Mouse (Mus musculus) layer of hippocampus, adult 9-11 months (tissue): ENCODE measurements around the gene Hmgcs2.

ENCODE experiments used
- DNase-seq: peaks from one replicate; pipeline ENCODE4 v3.0.0; 2022

Gene Hmgcs2

DNA sequence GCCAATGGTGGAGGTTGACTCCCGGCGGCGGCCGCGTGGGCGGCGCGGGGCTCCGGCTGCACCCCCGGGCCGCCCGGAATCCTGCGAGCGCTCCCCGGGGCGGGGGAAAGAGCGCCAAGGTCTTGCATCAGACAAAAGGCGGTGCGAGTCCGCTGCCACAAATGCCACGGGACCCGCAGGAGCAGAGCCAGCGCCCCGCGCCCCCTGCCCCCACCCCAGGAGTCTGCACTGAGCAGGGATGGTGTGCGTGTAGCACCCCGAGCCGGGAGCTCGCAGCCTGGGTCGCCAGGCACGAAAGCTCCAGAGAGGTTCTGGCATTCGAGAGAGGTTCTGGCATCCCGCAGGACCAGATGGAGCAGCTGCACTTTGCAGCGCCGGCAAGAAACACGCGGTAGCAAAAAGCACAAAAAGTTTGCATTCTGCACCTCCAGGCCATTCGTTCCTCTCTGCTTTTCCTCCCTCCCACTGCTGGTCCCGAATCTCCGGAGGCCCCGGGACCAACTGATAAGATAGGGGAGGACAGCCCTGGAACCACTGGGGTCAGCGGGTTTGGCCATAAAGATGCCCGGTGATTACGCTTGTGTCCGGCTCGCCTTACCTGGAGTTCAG is 59.0 kb downstream of the Hmgcs2 start:
- peak; percentile 51 for DNase-seq

DNA sequence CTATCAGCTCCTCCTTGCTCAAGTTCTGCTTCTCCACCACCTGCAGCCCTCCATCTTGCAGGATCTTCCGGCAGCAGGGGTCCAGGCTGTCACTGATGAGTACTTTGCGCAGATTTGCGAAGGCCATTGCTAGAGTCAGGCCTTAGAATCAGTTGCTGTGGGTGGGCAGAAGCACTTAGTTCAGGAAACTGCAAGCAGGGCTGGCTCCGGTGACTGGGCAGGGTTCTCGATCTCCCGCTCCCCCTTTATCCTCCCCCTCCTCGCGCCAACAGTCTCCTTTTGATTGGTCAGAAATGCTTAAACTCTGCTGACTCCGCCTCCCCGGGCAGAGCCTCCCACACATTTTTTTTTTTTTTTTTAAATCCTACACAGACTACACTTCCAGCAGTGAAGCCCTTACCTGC is 59.5 kb downstream of the Hmgcs2 start, which contains the start of gene Phgdh:
Phgdh (minus strand) TSS at position 285 of the 404 bp plus-strand sequence.
- DNase-seq = peak; percentile 69

- DNase-seq = no peak
Observed at GRCm38 (mm10) chr3:98340818-98341594, 60.8 kb downstream of the Hmgcs2 start.

GRCm38 (mm10) chr3:98343235-98343634 is 63.0 kb downstream of the Hmgcs2 start:
- DNase-seq = no peak

GRCm38 (mm10) chr3:98348106-98348505 is 67.9 kb downstream of the Hmgcs2 start:
- no peak for DNase-seq

DNA sequence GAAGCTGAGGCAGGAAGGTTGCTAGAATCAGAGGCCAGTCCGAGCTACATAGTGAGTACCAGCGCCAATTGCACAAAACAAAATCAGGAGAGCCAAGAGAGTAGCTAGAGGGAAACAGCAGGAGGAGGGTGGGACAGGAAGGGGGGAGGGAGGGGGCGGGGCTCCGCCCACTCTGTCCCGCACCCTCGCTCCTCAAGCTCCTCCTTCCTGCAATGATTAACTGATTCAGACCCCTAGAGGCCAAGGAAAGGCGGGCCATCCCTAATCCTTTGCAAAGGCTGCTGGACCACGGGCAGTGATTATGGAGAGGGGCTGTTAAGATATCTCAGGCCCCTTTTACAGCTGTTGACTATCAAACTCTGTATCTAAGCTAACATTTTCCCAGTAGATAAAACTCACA is 68.5 kb downstream of the Hmgcs2 start:
- DNase-seq = no peak

DNA sequence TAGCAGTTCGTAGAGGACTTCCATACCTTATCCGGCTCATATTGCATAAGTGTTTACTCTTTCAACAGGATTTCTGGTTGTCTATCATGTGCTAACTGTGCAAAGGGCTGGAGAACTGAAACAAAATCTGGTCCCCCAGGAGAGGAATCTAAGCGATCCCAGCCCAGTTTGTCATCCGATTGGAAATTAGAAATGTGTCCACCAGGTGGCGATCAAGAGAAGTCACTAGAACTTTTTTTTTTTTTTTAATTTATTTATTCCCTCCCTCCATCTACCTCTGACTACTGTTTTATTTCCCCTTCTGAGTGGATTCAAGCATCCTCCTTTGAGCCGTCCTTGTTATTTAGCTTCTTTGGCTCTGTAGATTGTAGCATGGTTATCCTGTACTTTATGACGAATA is 73.7 kb downstream of the Hmgcs2 start:
- DNase-seq = peak; percentile 67

GRCm38 (mm10) chr3:98355344-98356025 is 75.2 kb downstream of the Hmgcs2 start:
- no peak for DNase-seq

GRCm38 (mm10) chr3:98356026-98356365 is 75.8 kb downstream of the Hmgcs2 start:
- DNase-seq = no peak

DNA sequence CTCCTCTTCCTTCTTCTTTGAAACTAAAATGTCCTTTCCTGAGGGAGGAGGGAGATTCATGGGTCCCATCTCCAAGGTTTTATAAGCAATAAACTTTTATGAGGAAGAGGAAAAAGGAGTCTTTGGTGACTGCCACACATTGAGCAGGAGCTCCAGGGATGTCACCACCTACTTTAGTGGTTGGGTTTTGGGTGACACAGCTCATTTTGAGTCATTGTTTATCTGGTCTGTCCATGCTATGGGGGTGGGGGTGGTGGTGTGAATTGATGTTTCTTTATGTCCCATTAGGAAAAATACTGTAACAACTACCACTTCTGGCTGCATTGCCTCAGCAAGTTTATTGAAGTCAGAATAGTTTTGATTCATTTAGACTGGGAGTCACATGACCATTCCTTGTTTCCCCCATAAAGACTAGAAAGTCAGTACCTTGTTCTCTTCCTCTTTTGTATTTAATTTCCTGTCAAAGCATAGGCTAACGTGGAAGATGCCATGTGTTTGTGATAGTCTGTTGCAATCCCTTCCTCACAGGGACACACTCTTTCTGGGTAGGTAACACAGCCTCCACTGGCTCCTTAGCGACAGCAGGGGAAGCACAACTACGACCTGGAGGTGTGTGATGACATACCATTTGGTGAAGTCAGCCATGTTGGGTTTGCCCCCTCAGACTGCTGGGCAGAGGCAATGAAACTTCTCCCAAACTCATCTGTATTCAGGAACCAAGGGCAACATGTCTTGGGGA is 76.6 kb downstream of the Hmgcs2 start:
- no peak for DNase-seq
